In genomic region chr2:145438336-145438735, GRCm38 (mm10) we compare ENCODE assay signal across 28 mouse cellular contexts.
"Had no signal": no experiment of that assay in that cellular context is flagged by ENCODE, and none has a peak within 500 bp of the region (broad histone marks: within the 10 kb centered on the region; RNA-seq: fewer than 3 reads in every experiment).

No protein-coding gene starts in this region.

- H3K9me3 ChIP-seq: kidney, embryonic 15.5 days; limb, embryonic 12.5 days; limb, embryonic 15.5 days; lung, embryonic 15.5 days; megakaryocyte, embryonic 14.5 days; midbrain, embryonic 10.5 days; midbrain, embryonic 13.5 days; neural tube, embryonic 12.5 days had no signal

- H3K4me2 ChIP-seq: kidney, embryonic 15.5 days; limb, embryonic 12.5 days; limb, embryonic 15.5 days; liver, embryonic 11.5 days; lung, embryonic 15.5 days; midbrain, embryonic 13.5 days; neural tube, embryonic 12.5 days had no signal

- H3K27me3 ChIP-seq: kidney, embryonic 15.5 days; limb, embryonic 12.5 days; limb, embryonic 15.5 days; lung, embryonic 15.5 days; megakaryocyte, embryonic 14.5 days; midbrain, embryonic 13.5 days; neural tube, embryonic 12.5 days had no signal

- H3K36me3 ChIP-seq: kidney, embryonic 15.5 days; limb, embryonic 12.5 days; limb, embryonic 15.5 days; lung, embryonic 15.5 days; midbrain, embryonic 10.5 days; midbrain, embryonic 13.5 days; neural tube, embryonic 12.5 days had no signal

- ATAC-seq: liver, postnatal 0 days; midbrain, embryonic 13.5 days; midbrain, embryonic 16.5 days had no signal

- H3K27ac ChIP-seq: kidney, embryonic 15.5 days; left cerebral cortex, adult 2 months; limb, embryonic 12.5 days; limb, embryonic 15.5 days; liver, embryonic 14.5 days; lung, embryonic 15.5 days; midbrain, embryonic 10.5 days; midbrain, embryonic 13.5 days; neural tube, embryonic 12.5 days; stomach, postnatal 0 days had no signal

- H3K9ac ChIP-seq: kidney, embryonic 15.5 days; limb, embryonic 12.5 days; limb, embryonic 15.5 days; liver, embryonic 14.5 days; liver, postnatal 0 days; lung, embryonic 15.5 days; midbrain, embryonic 13.5 days; neural tube, embryonic 12.5 days had no signal

- H3K4me3 ChIP-seq: kidney, embryonic 15.5 days; left cerebral cortex, adult 2 months; limb, embryonic 12.5 days; limb, embryonic 15.5 days; lung, embryonic 15.5 days; megakaryocyte, embryonic 14.5 days; midbrain, embryonic 10.5 days; midbrain, embryonic 13.5 days; myocyte; neural tube, embryonic 12.5 days had no signal

- H3K4me1 ChIP-seq: kidney, embryonic 15.5 days; limb, embryonic 12.5 days; limb, embryonic 15.5 days; midbrain, embryonic 13.5 days; neural tube, embryonic 12.5 days had no signal

- DNase-seq: kidney, adult 8-10 months; kidney, postnatal 10 days; kidney, postnatal 36 days; layer of hippocampus, postnatal 36 days; left cerebral cortex, postnatal 4 days; liver, postnatal 0 days; lung, postnatal 10 days; lung, postnatal 36 days; right cerebral cortex, adult 18-20 months; right cerebral cortex, postnatal 14 days; right cerebral cortex, postnatal 4 days; thymus, adult 2 months; thymus, postnatal 14 days; thymus, postnatal 4 days had no signal
